Mouse (Mus musculus) layer of hippocampus, adult 9-11 months (tissue): Measurements from ENCODE around the gene Dbt.

Experiments used
- DNase-seq: peaks from one replicate; pipeline ENCODE4 v3.0.0; 2022

Gene Dbt

GRCm38 (mm10) chr3:116512904-116513716, at the start of gene Dbt:
Gene Dbt (plus strand): TSS chr3:116513070.
- DNase-seq, result peak; percentile 89

GRCm38 (mm10) chr3:116464318-116464717, 48.6 kb upstream of the Dbt start:
- DNase-seq, result no peak

- no peak for DNase-seq
Measured at GRCm38 (mm10) chr3:116465709-116466108, 47.2 kb upstream of the Dbt start.

- DNase-seq, result no peak
Measured at GRCm38 (mm10) chr3:116474602-116475001, 38.3 kb upstream of the Dbt start.

GRCm38 (mm10) chr3:116476686-116477298, 36.1 kb upstream of the Dbt start:
- DNase-seq, result no peak

GRCm38 (mm10) chr3:116477351-116477750, 35.5 kb upstream of the Dbt start:
- no peak for DNase-seq

- peak; percentile 14 for DNase-seq
Measured at GRCm38 (mm10) chr3:116480119-116480518, 32.8 kb upstream of the Dbt start.

- no peak for DNase-seq
Measured at GRCm38 (mm10) chr3:116480937-116481336, 31.9 kb upstream of the Dbt start.

GRCm38 (mm10) chr3:116482724-116483123, 30.1 kb upstream of the Dbt start:
- DNase-seq, result no peak

GRCm38 (mm10) chr3:116483271-116483670, 29.6 kb upstream of the Dbt start:
- no peak for DNase-seq

- DNase-seq, result no peak
Measured at GRCm38 (mm10) chr3:116490920-116491319, 21.9 kb upstream of the Dbt start.

GRCm38 (mm10) chr3:116491923-116492454, 20.9 kb upstream of the Dbt start:
- DNase-seq, result no peak

- no peak for DNase-seq
Measured at GRCm38 (mm10) chr3:116493658-116494057, 19.2 kb upstream of the Dbt start.

GRCm38 (mm10) chr3:116495671-116496070, 17.2 kb upstream of the Dbt start:
- DNase-seq, result no peak

- peak; percentile 97 for DNase-seq
Measured at GRCm38 (mm10) chr3:116507772-116508351, 5.0 kb upstream of the Dbt start, which contains the start of gene Rtca. Gene Rtca (minus strand): TSS chr3:116508208.

GRCm38 (mm10) chr3:116512151-116512903, 543 bp upstream of the Dbt start:
- peak; percentile 41 for DNase-seq

- DNase-seq, result no peak
Measured at GRCm38 (mm10) chr3:116520141-116520761, 7.4 kb downstream of the Dbt start.

- no peak for DNase-seq
Measured at GRCm38 (mm10) chr3:116529741-116530140, 16.9 kb downstream of the Dbt start.

- DNase-seq, result peak; percentile 47
Measured at GRCm38 (mm10) chr3:116530826-116531225, 18.0 kb downstream of the Dbt start.

GRCm38 (mm10) chr3:116536428-116537199, 23.7 kb downstream of the Dbt start:
- peak; percentile 68 for DNase-seq

GRCm38 (mm10) chr3:116537200-116537573, 24.3 kb downstream of the Dbt start:
- DNase-seq, result no peak

GRCm38 (mm10) chr3:116542070-116542469, 29.2 kb downstream of the Dbt start:
- no peak for DNase-seq
